Mouse (Mus musculus) kidney, adult 2 months (tissue): ENCODE measurements around the gene Art1. TPM values are rescaled to one million over a fixed set of nuclear protein-coding genes. Genes with fewer than 3 reads are reported as not detected.

Experiments used
- DNase-seq: peaks from one replicate; pipeline ENCODE4 v3.0.0; 2021
- H3K27ac ChIP-seq: fragments of 200-500 bp; 2 replicates; pipeline ENCODE4 v1.5.1; 2012; ENCODE audit warnings: low read depth, low read length, control low read depth, inconsistent platforms; ENCODE audit not compliant: insufficient read depth
- H3K27me3 ChIP-seq: fragments of 200-500 bp; replicated peaks from 2 replicates; pipeline ENCODE4 v1.6.1; 2012; ENCODE audit warnings: mild to moderate bottlenecking, moderate library complexity, low read length, inconsistent platforms; ENCODE audit not compliant: control insufficient read depth, insufficient read depth
- H3K36me3 ChIP-seq: fragments of 200-500 bp; 2 replicates; pipeline ENCODE4 v1.6.1; 2012; ENCODE audit warnings: mild to moderate bottlenecking, moderate library complexity, low read length, inconsistent platforms; ENCODE audit not compliant: control insufficient read depth, insufficient read depth
- H3K4me1 ChIP-seq: fragments of 200-500 bp; 2 replicates; pipeline ENCODE4 v1.6.1; 2011; ENCODE audit warnings: low read length; ENCODE audit not compliant: control insufficient read depth, insufficient read depth
- H3K4me3 ChIP-seq: fragments of 200-500 bp; 2 replicates; pipeline ENCODE4 v1.5.1; 2011; ENCODE audit warnings: mild to moderate bottlenecking, low read depth, low read length, control low read depth; ENCODE audit not compliant: insufficient read depth
- CTCF ChIP-seq: fragments of 200-500 bp; conservative IDR thresholded peaks from 2 replicates; pipeline ENCODE4 v1.5.1; 2011; ENCODE audit warnings: low read depth, mild to moderate bottlenecking, control low read depth, low read length, moderate library complexity, mixed read lengths; ENCODE audit not compliant: insufficient read depth, insufficient read length
- POLR2A ChIP-seq: fragments of 200-500 bp; IDR thresholded peaks from one replicate; pipeline ENCODE4 v1.6.1; 2011; ENCODE audit warnings: low read depth, low read length, control low read depth
- WGBS: fragments of 180-500 bp; shearing (Covaris S2); methylation state at CpG from one replicate; pipeline ENCODE4 v1.1.7; 2018; 5-methylcytosine and 5-hydroxymethylcytosine counted together
- polyA plus RNA-seq: library from polyadenylated mRNA; depleted of rRNA; stranded (reverse); fragments of >200 nt; gene quantifications from 2 replicates; pipeline ENCODE4 v1.2.3, GENCODE M21; 2012

Gene Art1
- polyA plus RNA-seq, 1 experiment, result 3.8 TPM

- TF ChIP-seq CTCF, result peak; percentile 73
- TF ChIP-seq POLR2A, result no peak
- Histone ChIP-seq H3K27me3 (no peaks in the 10 kb centered on the region), H3K27ac (no peak overlapping the region), H3K4me1 (no peaks in the 10 kb centered on the region), H3K36me3 (peaks cover 3% of the 10 kb centered on the region; the same call in 1 of the 2 replicates), H3K4me3 (no peak overlapping the region)
- DNase-seq, result peak; percentile 33
- 82% methylated on average over 7 of the region's 7 CpGs for WGBS
Observed at GRCm38 (mm10) chr7:102076714-102077296, 24.7 kb upstream of the Art1 start.

- 0 out of 2 replicates have a peak, but pooled peaks cover 2% of the 10 kb centered on the region for H3K36me3 ChIP-seq
- peak; percentile 45 for TF ChIP-seq CTCF
- TF ChIP-seq POLR2A, result no peak
- H3K27me3 ChIP-seq, result no peaks in the 10 kb centered on the region
- H3K27ac ChIP-seq, result no peak overlapping the region
- H3K4me3 ChIP-seq, result no peak overlapping the region
- H3K4me1 ChIP-seq, result no peaks in the 10 kb centered on the region
- peak; percentile 42 for DNase-seq
- WGBS, result 72% methylated on average over 7 of the region's 7 CpGs
Observed at GRCm38 (mm10) chr7:102078517-102078916, 23.0 kb upstream of the Art1 start.

- no peaks in the 10 kb centered on the region for H3K4me1 ChIP-seq
- H3K27me3 ChIP-seq, result no peaks in the 10 kb centered on the region
- 0 out of 2 replicates have a peak, but pooled peaks cover 2% of the 10 kb centered on the region for H3K36me3 ChIP-seq
- peak overlapping the region; percentile 5; the same call in 1 of the 2 replicates for H3K27ac ChIP-seq
- peak overlapping the region; percentile 35; the same call in 1 of the 2 replicates for H3K4me3 ChIP-seq
- peak; percentile 48 for DNase-seq
- WGBS, result 51% methylated on average over 8 of the region's 8 CpGs
- TF ChIP-seq POLR2A (no peak), CTCF (no peak)
Observed at GRCm38 (mm10) chr7:102080311-102080710, 21.2 kb upstream of the Art1 start.

- H3K27me3 ChIP-seq, result no peaks in the 10 kb centered on the region
- H3K36me3 ChIP-seq, result 0 out of 2 replicates have a peak, but pooled peaks cover 2% of the 10 kb centered on the region
- no peak overlapping the region for H3K27ac ChIP-seq
- no peak for DNase-seq
- H3K4me1 ChIP-seq, result no peaks in the 10 kb centered on the region
- TF ChIP-seq POLR2A (no peak), CTCF (no peak)
- H3K4me3 ChIP-seq, result no peak overlapping the region
- 94% methylated on average over 5 of the region's 5 CpGs for whole genome bisulfite sequencing
Observed at GRCm38 (mm10) chr7:102081784-102082183, 19.8 kb upstream of the Art1 start.

GRCm38 (mm10) chr7:102082816-102083215 lies 18.7 kb upstream of the Art1 start, which contains the start of gene Trpc2:
Gene Trpc2, plus strand, starts transcription at chr7:102083116.
- TF ChIP-seq CTCF (no peak), POLR2A (no peak)
- DNase-seq, result no peak
- Histone ChIP-seq H3K27me3 (no peaks in the 10 kb centered on the region), H3K4me3 (no peak within 1 kb of the TSS), H3K27ac (no peak within 1 kb of the TSS), H3K36me3 (0 out of 2 replicates have a peak, but pooled peaks cover 2% of the 10 kb centered on the region), H3K4me1 (no peaks in the 10 kb centered on the region)
- WGBS, result 86% methylated on average over 5 of the region's 5 CpGs

GRCm38 (mm10) chr7:102084041-102084696 lies 17.4 kb upstream of the Art1 start:
- Histone ChIP-seq H3K4me1 (no peaks in the 10 kb centered on the region), H3K4me3 (no peak overlapping the region), H3K27me3 (no peaks in the 10 kb centered on the region), H3K27ac (no peak overlapping the region), H3K36me3 (0 out of 2 replicates have a peak, but pooled peaks cover 2% of the 10 kb centered on the region)
- DNase-seq, result no peak
- WGBS, result 86% methylated on average over 26 of the region's 26 CpGs
- TF ChIP-seq POLR2A, result no peak
- TF ChIP-seq CTCF, result no peak

- H3K27ac ChIP-seq, result no peak overlapping the region
- WGBS, result 79% methylated on average over 4 of the region's 4 CpGs
- DNase-seq, result no peak
- no peak for TF ChIP-seq CTCF
- no peak for TF ChIP-seq POLR2A
- no peak overlapping the region for H3K4me3 ChIP-seq
- H3K36me3 ChIP-seq, result no peaks in the 10 kb centered on the region
- no peaks in the 10 kb centered on the region for H3K27me3 ChIP-seq
- H3K4me1 ChIP-seq, result no peaks in the 10 kb centered on the region
Observed at GRCm38 (mm10) chr7:102087336-102087735, 14.2 kb upstream of the Art1 start.
